Mouse (Mus musculus) intestine, embryonic 14.5 days (tissue): ENCODE data around the gene Ptprd. TPM values are rescaled to one million over a fixed set of nuclear protein-coding genes. Genes with fewer than 3 reads are reported as not detected.

Source experiments
- ATAC-seq: fragments of 200-750 bp; cut with Nextera tagmentation; replicated peaks from 2 replicates; pipeline ENCODE4 v1.8.0; 2017; ENCODE audit warnings: low read depth, moderate number of reproducible peaks, moderate TSS enrichment, moderate library complexity; ENCODE audit not compliant: low FRiP score, low TSS enrichment
- DNase-seq: peaks from one replicate; pipeline ENCODE4 v3.0.0-alpha.2; 2018; ENCODE audit warnings: low spot score
- H3K27ac ChIP-seq: fragments of 300-500 bp; sonication (generic); 2 replicates; pipeline ENCODE4 v1.5.1; 2014; ENCODE audit warnings: low read depth, mild to moderate bottlenecking, control low read depth
- H3K27me3 ChIP-seq: fragments of 300-500 bp; sonication (generic); replicated peaks from 2 replicates; pipeline ENCODE4 v1.6.1; 2014; ENCODE audit warnings: low read length, control low read depth; ENCODE audit not compliant: control insufficient read depth, insufficient read depth
- H3K36me3 ChIP-seq: fragments of 300-500 bp; sonication (generic); 2 replicates; pipeline ENCODE4 v1.6.1; 2014; ENCODE audit warnings: low read length, control low read depth; ENCODE audit not compliant: control insufficient read depth, insufficient read depth
- H3K4me1 ChIP-seq: fragments of 300-500 bp; sonication (generic); replicated peaks from 2 replicates; pipeline ENCODE4 v1.6.1; 2014; ENCODE audit warnings: low read length, control low read depth, mixed read lengths; ENCODE audit not compliant: control insufficient read depth, insufficient read depth
- H3K4me2 ChIP-seq: fragments of 300-500 bp; sonication (generic); 2 replicates; pipeline ENCODE4 v1.6.1; 2014; ENCODE audit warnings: low read length
- H3K4me3 ChIP-seq: fragments of 300-500 bp; sonication (generic); 2 replicates; pipeline ENCODE4 v1.5.1; 2014; ENCODE audit warnings: low read depth, low read length, control low read depth, mixed read lengths
- H3K9ac ChIP-seq: fragments of 300-500 bp; sonication (generic); 2 replicates; pipeline ENCODE4 v1.6.1; 2014; ENCODE audit warnings: mild to moderate bottlenecking, low read length
- H3K9me3 ChIP-seq: fragments of 300-500 bp; sonication (generic); 2 replicates; pipeline ENCODE4 v1.6.1; 2016; ENCODE audit warnings: low read length, control low read depth; ENCODE audit not compliant: control insufficient read depth
- WGBS: fragments of 180-500 bp; shearing (Covaris S2); extraction: QIAGEN DNeasy Blood & Tissue Kit; methylation state at CpG from one replicate; pipeline ENCODE4 v1.1.7; 2014; 5-methylcytosine and 5-hydroxymethylcytosine counted together
- polyA plus RNA-seq: library from polyadenylated mRNA; unstranded; fragments of >200 nt; fragmentation: Nextera tagmentation; extraction: Ambion mirVana; gene quantifications from 2 replicates; pipeline ENCODE4 v1.2.1, GENCODE M21; 2014

Gene Ptprd
- 19.4 and 23.8 TPM in 2 replicates for polyA plus RNA-seq

- Histone ChIP-seq H3K9me3 (no peaks in the 10 kb centered on the region), H3K27ac (no peak within 1 kb of the TSS), H3K9ac (peak within 1 kb of the TSS; percentile 27; the same call in 1 of the 2 replicates), H3K4me1 (no peaks in the 10 kb centered on the region), H3K36me3 (no peaks in the 10 kb centered on the region), H3K27me3 (peaks cover 20% of the 10 kb centered on the region; the same call in 1 of the 2 replicates), H3K4me3 (peak within 1 kb of the TSS; percentile 48), H3K4me2 (peak within 1 kb of the TSS; percentile 76)
- WGBS = under 1% methylated on average over 64 of the region's 86 CpGs
- peak; percentile 91 for ATAC-seq
- peak; percentile 75 for DNase-seq
Measured at GRCm38 (mm10) chr4:78211529-78212494, at the start of gene Ptprd. Gene Ptprd, minus strand, starts transcription at chr4:78211961.

GRCm38 (mm10) chr4:78235820-78236219 is 24.1 kb upstream of the Ptprd start:
- Histone ChIP-seq H3K27ac (no peak overlapping the region), H3K9me3 (no peaks in the 10 kb centered on the region), H3K27me3 (no peaks in the 10 kb centered on the region), H3K36me3 (no peaks in the 10 kb centered on the region), H3K4me2 (no peak overlapping the region), H3K4me3 (no peak overlapping the region), H3K9ac (no peak overlapping the region), H3K4me1 (no peaks in the 10 kb centered on the region)
- DNase-seq (no peak), ATAC-seq (no peak)
- 70% methylated on average over 2 of the region's 2 CpGs for WGBS

- Histone ChIP-seq H3K4me1 (no peaks in the 10 kb centered on the region), H3K9me3 (no peaks in the 10 kb centered on the region), H3K9ac (no peak overlapping the region), H3K36me3 (no peaks in the 10 kb centered on the region), H3K27me3 (no peaks in the 10 kb centered on the region), H3K27ac (no peak overlapping the region), H3K4me3 (no peak overlapping the region), H3K4me2 (no peak overlapping the region)
- no peak for DNase-seq
- no peak for ATAC-seq
- 74% methylated on average over 2 of the region's 2 CpGs for WGBS
Measured at GRCm38 (mm10) chr4:78235316-78235715, 23.6 kb upstream of the Ptprd start.

- Histone ChIP-seq H3K36me3 (no peaks in the 10 kb centered on the region), H3K4me3 (no peak overlapping the region), H3K9ac (no peak overlapping the region), H3K4me2 (no peak overlapping the region), H3K27me3 (no peaks in the 10 kb centered on the region), H3K4me1 (no peaks in the 10 kb centered on the region), H3K9me3 (no peaks in the 10 kb centered on the region), H3K27ac (no peak overlapping the region)
- 73% methylated on average over 1 of the region's 1 CpGs for WGBS
- no peak for ATAC-seq
- no peak for DNase-seq
Measured at GRCm38 (mm10) chr4:78234681-78235080, 22.9 kb upstream of the Ptprd start.

GRCm38 (mm10) chr4:78213949-78214348 is 2.2 kb upstream of the Ptprd start:
- DNase-seq (no peak), ATAC-seq (no peak)
- no peak overlapping the region for H3K9ac ChIP-seq
- H3K27ac ChIP-seq = no peak overlapping the region
- no peak overlapping the region for H3K4me3 ChIP-seq
- no peak overlapping the region for H3K4me2 ChIP-seq
- no peaks in the 10 kb centered on the region for H3K36me3 ChIP-seq
- no peaks in the 10 kb centered on the region for H3K4me1 ChIP-seq
- WGBS = 56% methylated on average over 4 of the region's 4 CpGs
- H3K9me3 ChIP-seq = no peaks in the 10 kb centered on the region
- peaks cover 20% of the 10 kb centered on the region; the same call in 1 of the 2 replicates for H3K27me3 ChIP-seq

GRCm38 (mm10) chr4:78212941-78213340 is 1.2 kb upstream of the Ptprd start:
- peaks cover 20% of the 10 kb centered on the region; the same call in 1 of the 2 replicates for H3K27me3 ChIP-seq
- no peaks in the 10 kb centered on the region for H3K36me3 ChIP-seq
- H3K4me3 ChIP-seq = no peak overlapping the region

GRCm38 (mm10) chr4:78210878-78211528 is 758 bp downstream of the Ptprd start:
- DNase-seq (peak; percentile 50), ATAC-seq (0 out of 2 replicates have a peak, but pooled peaks have one; percentile 4)
- Histone ChIP-seq H3K4me2 (peak overlapping the region; percentile 76), H3K27me3 (peaks cover 20% of the 10 kb centered on the region; the same call in 1 of the 2 replicates), H3K4me3 (peak overlapping the region; percentile 48), H3K9me3 (no peaks in the 10 kb centered on the region), H3K27ac (no peak overlapping the region), H3K36me3 (no peaks in the 10 kb centered on the region), H3K4me1 (no peaks in the 10 kb centered on the region), H3K9ac (no peak overlapping the region)
- 26% methylated on average over 9 of the region's 9 CpGs for WGBS

More at GRCm38 (mm10) chr4:78212941-78213340, 1.2 kb upstream of the Ptprd start:
- no peak for ATAC-seq
- 71% methylated on average over 4 of the region's 4 CpGs for WGBS
- Histone ChIP-seq H3K9me3 (no peaks in the 10 kb centered on the region), H3K27ac (no peak overlapping the region), H3K4me2 (no peak overlapping the region), H3K9ac (no peak overlapping the region), H3K4me1 (no peaks in the 10 kb centered on the region)
- no peak for DNase-seq

GRCm38 (mm10) chr4:78205018-78205417 is 6.7 kb downstream of the Ptprd start:
- no peak overlapping the region for H3K27ac ChIP-seq
- no peaks in the 10 kb centered on the region for H3K4me1 ChIP-seq
- no peak for DNase-seq
- no peaks in the 10 kb centered on the region for H3K9me3 ChIP-seq
- WGBS = 53% methylated on average over 3 of the region's 3 CpGs
- no peak overlapping the region for H3K4me3 ChIP-seq
- no peak overlapping the region for H3K4me2 ChIP-seq
- no peaks in the 10 kb centered on the region for H3K27me3 ChIP-seq
- H3K36me3 ChIP-seq = no peaks in the 10 kb centered on the region
- H3K9ac ChIP-seq = no peak overlapping the region
- ATAC-seq = no peak
